Mouse (Mus musculus): ENCODE results near the gene Col4a1.

Col4a1 gene

GRCm38 (mm10) chr8:11173284-11174191 lies 139.1 kb downstream of the Col4a1 start:
- peak; percentile 57 to 75 for DNase-seq

GRCm38 (mm10) chr8:11171526-11171925 lies 141.1 kb downstream of the Col4a1 start:
- peak; percentile 66 to 81 for DNase-seq

- DNase-seq: no peak
Measured at GRCm38 (mm10) chr8:11169383-11169782, 143.2 kb downstream of the Col4a1 start.

GRCm38 (mm10) chr8:11168780-11169179 lies 143.8 kb downstream of the Col4a1 start:
- DNase-seq: no peak

GRCm38 (mm10) chr8:11167955-11168354 lies 144.7 kb downstream of the Col4a1 start:
- DNase-seq: no peak

GRCm38 (mm10) chr8:11165592-11165991 lies 147.0 kb downstream of the Col4a1 start:
- no peak for DNase-seq

GRCm38 (mm10) chr8:11156319-11156692 lies 156.3 kb downstream of the Col4a1 start:
- DNase-seq: no peak

- no peak for DNase-seq
Measured at GRCm38 (mm10) chr8:11155579-11156318, 156.9 kb downstream of the Col4a1 start.

- no peak for DNase-seq
Measured at GRCm38 (mm10) chr8:11150268-11150667, 162.4 kb downstream of the Col4a1 start.

GRCm38 (mm10) chr8:11149201-11149810 lies 163.3 kb downstream of the Col4a1 start:
- DNase-seq: no peak

GRCm38 (mm10) chr8:11148797-11149196 lies 163.8 kb downstream of the Col4a1 start:
- DNase-seq: no peak

Data from kidney, postnatal 25 days (tissue).